Mouse (Mus musculus): Measurements from ENCODE around the gene Kbtbd13. TPM values are rescaled to one million over a fixed set of nuclear protein-coding genes. Genes with fewer than 3 reads are reported as not detected.

The Kbtbd13 gene
- total and polyA plus RNA-seq, 3 experiments, result not detected

GRCm38 (mm10) chr9:65430401-65430800 is 38.9 kb upstream of the Kbtbd13 start:
- DNase-seq (ENCODE audit: extremely low read depth), result no peak
- H3K4me2 ChIP-seq (ENCODE audit: insufficient read depth, low read depth, poor library complexity, severe bottlenecking), result no peak overlapping the region
- peaks cover 1% of the 10 kb centered on the region for H3K27me3 ChIP-seq (replicated peaks)
- no peak overlapping the region for H3K4me3 ChIP-seq (replicated peaks in 1 of 3; ENCODE audit: low read depth in 2 of 3, low read length in 2 of 3, poor library complexity in 1 of 3)
- no peaks in the 10 kb centered on the region for H3K36me3 ChIP-seq (replicated peaks in 1 of 2; ENCODE audit: control insufficient read depth in 1 of 2, insufficient read depth in 1 of 2, low read length in 1 of 2)
- in situ Hi-C loops (cut with MboI; ENCODE audit: low pct_ligation_motif_present, low pct_unique_long_range_greater_than_20kb, low sequenced_read_pairs) (no loop called here), dilution Hi-C loops (cut with MboI; ENCODE audit: extremely low pct_ligation_motif_present, extremely low pct_unique_long_range_greater_than_20kb, low sequenced_read_pairs) (no loop called here)
- no peak for TF ChIP-seq RCOR1 (conservative IDR thresholded peaks at IDR 0.05; ENCODE audit: low read depth, low read length)
- no peak for TF ChIP-seq POLR2A (IDR thresholded peaks at IDR 0.05; ENCODE audit: low read depth, low read length)
- TF ChIP-seq KAT2A (IDR thresholded peaks at IDR 0.05; ENCODE audit: insufficient replicate concordance, low read length), result no peak
- TF ChIP-seq ZC3H11A (IDR thresholded peaks at IDR 0.05; ENCODE audit: low read depth, low read length), result no peak
- no peak for TF ChIP-seq MAX (IDR thresholded peaks at IDR 0.05; ENCODE audit: low read length)
- no peak for TF ChIP-seq ZKSCAN1 (IDR thresholded peaks at IDR 0.05; ENCODE audit: borderline replicate concordance, low read depth, low read length)
- no peak for TF ChIP-seq SIN3A (IDR thresholded peaks at IDR 0.05; ENCODE audit: low read length)
- no peak for TF ChIP-seq TCF12 (IDR thresholded peaks at IDR 0.05; ENCODE audit: low read depth, low read length)
- TF ChIP-seq BHLHE40 (IDR thresholded peaks at IDR 0.05; ENCODE audit: low read depth, low read length), result no peak
- no peak for TF ChIP-seq ZMIZ1 (IDR thresholded peaks at IDR 0.05; ENCODE audit: low read depth, low read length)
- no peak for TF ChIP-seq MAFK (IDR thresholded peaks at IDR 0.05; ENCODE audit: insufficient replicate concordance, low read length)
- TF ChIP-seq CTCF (conservative IDR thresholded peaks at IDR 0.05 in 1 of 2, IDR thresholded peaks at IDR 0.05 in 1 of 2; ENCODE audit: low read depth in 2 of 2, low read length in 2 of 2), result no peak
- TF ChIP-seq NELFE (IDR thresholded peaks at IDR 0.05; ENCODE audit: low read depth, low read length), result no peak
- no peak for TF ChIP-seq CHD2 (IDR thresholded peaks at IDR 0.05; ENCODE audit: low read length)
- no peak for TF ChIP-seq JUN (IDR thresholded peaks at IDR 0.05; ENCODE audit: insufficient read depth, low read depth, low read length)
- TF ChIP-seq JUND (conservative IDR thresholded peaks at IDR 0.05; ENCODE audit: low read depth, low read length), result no peak
- TF ChIP-seq TBP (conservative IDR thresholded peaks at IDR 0.05; ENCODE audit: low read depth, low read length), result no peak
- no peak for TF ChIP-seq NRF1 (IDR thresholded peaks at IDR 0.05; ENCODE audit: low read depth, low read length)
- no peak for TF ChIP-seq ZNF384 (IDR thresholded peaks at IDR 0.05; ENCODE audit: low read depth, low read length)
- no peak overlapping the region for H3K9ac ChIP-seq (ENCODE audit: insufficient read depth, low read depth)
- H3K27ac ChIP-seq (ENCODE audit: insufficient read depth, low read depth), result no peak overlapping the region
- peaks cover 3% of the 10 kb centered on the region for H3K9me3 ChIP-seq (replicated peaks; ENCODE audit: low read length)
- H3K4me1 ChIP-seq (ENCODE audit: control insufficient read depth in 1 of 2, insufficient read depth in 2 of 2), result peaks cover 0 to 10% of the 10 kb centered on the region in 2 experiments; a peak in 2 of 4 replicates
- no peaks in the 10 kb centered on the region for H3K79me2 ChIP-seq (replicated peaks; ENCODE audit: control insufficient read depth, extremely low read depth, insufficient read depth, poor library complexity, severe bottlenecking)

GRCm38 (mm10) chr9:65428003-65428402 is 36.6 kb upstream of the Kbtbd13 start:
- Histone ChIP-seq H3K9ac (ENCODE audit: insufficient read depth, low read depth) (no peak overlapping the region), H3K27me3 (replicated peaks) (no peaks in the 10 kb centered on the region), H3K4me2 (ENCODE audit: insufficient read depth, low read depth, poor library complexity, severe bottlenecking) (no peak overlapping the region), H3K36me3 (replicated peaks in 1 of 2; ENCODE audit: control insufficient read depth in 1 of 2, insufficient read depth in 1 of 2, low read length in 1 of 2) (no peaks in the 10 kb centered on the region), H3K27ac (ENCODE audit: insufficient read depth, low read depth) (no peak overlapping the region), H3K4me3 (replicated peaks in 1 of 3; ENCODE audit: low read depth in 2 of 3, low read length in 2 of 3, poor library complexity in 1 of 3) (no peak overlapping the region), H3K4me1 (ENCODE audit: control insufficient read depth in 1 of 2, insufficient read depth in 2 of 2) (peaks cover 0 to 9% of the 10 kb centered on the region in 2 experiments; a peak in 2 of 4 replicates), H3K79me2 (replicated peaks; ENCODE audit: control insufficient read depth, extremely low read depth, insufficient read depth, poor library complexity, severe bottlenecking) (no peaks in the 10 kb centered on the region), H3K9me3 (replicated peaks; ENCODE audit: low read length) (no peaks in the 10 kb centered on the region)
- in situ Hi-C loops (cut with MboI; ENCODE audit: low pct_ligation_motif_present, low pct_unique_long_range_greater_than_20kb, low sequenced_read_pairs) (loop anchor here (5.0 to 10.0 kb wide), 2 partner anchors 46 to 203 kb away; no protein-coding TSS in a partner anchor), dilution Hi-C loops (cut with MboI; ENCODE audit: extremely low pct_ligation_motif_present, extremely low pct_unique_long_range_greater_than_20kb, low sequenced_read_pairs) (no loop called here)
- no peak for DNase-seq (ENCODE audit: extremely low read depth)
- no peak for TF ChIP-seq TCF12 (IDR thresholded peaks at IDR 0.05; ENCODE audit: low read depth, low read length)

Measured in CH12.LX (cell line).